Mouse (Mus musculus) T-helper 1 cell (primary cell): ENCODE data around the gene Zyx.

Source experiments
- in situ Hi-C: fragments of 300-600 bp; cut with MboI, MseI; formaldehyde crosslinking; loops from one replicate; pipeline ENCODE4 v1.15.1; 2025; ENCODE audit warnings: high pct_unique_total_duplicates

Gene Zyx

GRCm38 (mm10) chr6:42364607-42365006, 15.2 kb downstream of the Zyx start:
- in situ Hi-C loops = no loop called here

GRCm38 (mm10) chr6:42365215-42365614, 15.8 kb downstream of the Zyx start:
- in situ Hi-C loops = no loop called here

GRCm38 (mm10) chr6:42369870-42370269, 20.4 kb downstream of the Zyx start:
- in situ Hi-C loops = loop anchor here (10.0 kb wide), 1 partner anchor 815 kb away; no protein-coding TSS in a partner anchor

GRCm38 (mm10) chr6:42370630-42371363, 21.4 kb downstream of the Zyx start:
- in situ Hi-C loops = loop anchor here (10.0 kb wide), 1 partner anchor 816 kb away; no protein-coding TSS in a partner anchor

- in situ Hi-C loops = loop anchor here (10.0 kb wide), 1 partner anchor 817 kb away; no protein-coding TSS in a partner anchor
Observed at GRCm38 (mm10) chr6:42372001-42372400, 22.6 kb downstream of the Zyx start.

- in situ Hi-C loops = loop anchor here (10.0 kb wide), 1 partner anchor 818 kb away; no protein-coding TSS in a partner anchor
Observed at GRCm38 (mm10) chr6:42372421-42372815, 23.0 kb downstream of the Zyx start.

GRCm38 (mm10) chr6:42372816-42373547, 23.6 kb downstream of the Zyx start, which contains the start of gene Epha1:
Epha1 (minus strand) TSS chr6:42373268.
- in situ Hi-C loops = loop anchor here (10.0 kb wide), 1 partner anchor 818 kb away; no protein-coding TSS in a partner anchor

GRCm38 (mm10) chr6:42373669-42374430, 24.4 kb downstream of the Zyx start:
- in situ Hi-C loops = loop anchor here (10.0 kb wide), 1 partner anchor 819 kb away; no protein-coding TSS in a partner anchor

- in situ Hi-C loops = loop anchor here (10.0 kb wide), 1 partner anchor 820 kb away; no protein-coding TSS in a partner anchor
Observed at GRCm38 (mm10) chr6:42374701-42375100, 25.3 kb downstream of the Zyx start.

- in situ Hi-C loops = loop anchor here (10.0 kb wide), 1 partner anchor 820 kb away; no protein-coding TSS in a partner anchor
Observed at GRCm38 (mm10) chr6:42375131-42375530, 25.7 kb downstream of the Zyx start.

- in situ Hi-C loops = loop anchor here (10.0 kb wide), 1 partner anchor 821 kb away; no protein-coding TSS in a partner anchor
Observed at GRCm38 (mm10) chr6:42376016-42376415, 26.6 kb downstream of the Zyx start.

GRCm38 (mm10) chr6:42376504-42377019, 27.1 kb downstream of the Zyx start:
- in situ Hi-C loops = loop anchor here (10.0 kb wide), 1 partner anchor 822 kb away; no protein-coding TSS in a partner anchor

GRCm38 (mm10) chr6:42377280-42377679, 27.9 kb downstream of the Zyx start:
- in situ Hi-C loops = loop anchor here (10.0 kb wide), 1 partner anchor 822 kb away; no protein-coding TSS in a partner anchor

- in situ Hi-C loops = loop anchor here (10.0 kb wide), 1 partner anchor 825 kb away; no protein-coding TSS in a partner anchor
Observed at GRCm38 (mm10) chr6:42379551-42379950, 30.1 kb downstream of the Zyx start.

GRCm38 (mm10) chr6:42380416-42381144, 31.1 kb downstream of the Zyx start:
- in situ Hi-C loops = no loop called here

- in situ Hi-C loops = no loop called here
Observed at GRCm38 (mm10) chr6:42381221-42381620, 31.8 kb downstream of the Zyx start.

GRCm38 (mm10) chr6:42381916-42382381, 32.5 kb downstream of the Zyx start:
- in situ Hi-C loops = no loop called here

- in situ Hi-C loops = no loop called here
Observed at GRCm38 (mm10) chr6:42383360-42383759, 33.9 kb downstream of the Zyx start.

GRCm38 (mm10) chr6:42385635-42386034, 36.2 kb downstream of the Zyx start:
- in situ Hi-C loops = no loop called here

- in situ Hi-C loops = no loop called here
Observed at GRCm38 (mm10) chr6:42391796-42392330, 42.4 kb downstream of the Zyx start.
